Mouse (Mus musculus): ENCODE measurements around the gene Lcn10.
A peak's percentile ranks its signal among the peaks of the same experiment; 100 is the strongest.
"Not testable (repeated sequence)": the region's sequence is repeated elsewhere in the genome, so short reads cannot be mapped to it uniquely, and the experiment has no call there.

Gene Lcn10

GRCm38 (mm10) chr2:25682426-25682825 lies at the start of gene Lcn10:
TSS of gene Lcn10 (plus strand) at chr2:25682726.
- DNase-seq (ENCODE audit: extremely low spot score, low spot score) = no peak

- no peak for DNase-seq (ENCODE audit: extremely low spot score, low spot score)
Measured at GRCm38 (mm10) chr2:25633616-25634015, 48.9 kb upstream of the Lcn10 start.

- DNase-seq (ENCODE audit: extremely low spot score, low spot score) = no peak
Measured at GRCm38 (mm10) chr2:25634046-25634445, 48.5 kb upstream of the Lcn10 start.

- DNase-seq (ENCODE audit: extremely low spot score, low spot score) = peak; percentile 55
Measured at GRCm38 (mm10) chr2:25639890-25640289, 42.6 kb upstream of the Lcn10 start.

- DNase-seq (ENCODE audit: extremely low spot score, low spot score) = no peak
Measured at GRCm38 (mm10) chr2:25652902-25653301, 29.6 kb upstream of the Lcn10 start, which contains the start of gene Lcn8. TSS of gene Lcn8 (plus strand) at chr2:25653120.

GRCm38 (mm10) chr2:25654502-25654901 lies 28.0 kb upstream of the Lcn10 start:
- no peak for DNase-seq (ENCODE audit: extremely low spot score, low spot score)

- no peak for DNase-seq (ENCODE audit: extremely low spot score, low spot score)
Measured at GRCm38 (mm10) chr2:25656691-25657090, 25.8 kb upstream of the Lcn10 start.

- no peak for DNase-seq (ENCODE audit: extremely low spot score, low spot score)
Measured at GRCm38 (mm10) chr2:25657246-25657645, 25.3 kb upstream of the Lcn10 start.

- no peak for DNase-seq (ENCODE audit: extremely low spot score, low spot score)
Measured at GRCm38 (mm10) chr2:25657652-25658051, 24.9 kb upstream of the Lcn10 start, which contains the start of gene Lcn5. TSS of gene Lcn5 (plus strand) at chr2:25657952.

- DNase-seq (ENCODE audit: extremely low spot score, low spot score) = no peak
Measured at GRCm38 (mm10) chr2:25660279-25660678, 22.2 kb upstream of the Lcn10 start.

- no peak for DNase-seq (ENCODE audit: extremely low spot score, low spot score)
Measured at GRCm38 (mm10) chr2:25661245-25661970, 21.1 kb upstream of the Lcn10 start.

- peak; percentile 50 for DNase-seq (ENCODE audit: extremely low spot score, low spot score)
Measured at GRCm38 (mm10) chr2:25663511-25663910, 19.0 kb upstream of the Lcn10 start.

GRCm38 (mm10) chr2:25664125-25664524 lies 18.4 kb upstream of the Lcn10 start:
- DNase-seq (ENCODE audit: extremely low spot score, low spot score) = no peak

GRCm38 (mm10) chr2:25666516-25666915 lies 16.0 kb upstream of the Lcn10 start:
- no peak for DNase-seq (ENCODE audit: extremely low spot score, low spot score)

GRCm38 (mm10) chr2:25676486-25676885 lies 6.0 kb upstream of the Lcn10 start, which contains the start of gene Lcn6:
TSS of gene Lcn6 (plus strand) at chr2:25676786.
- DNase-seq (ENCODE audit: extremely low spot score, low spot score) = no peak

- no peak for DNase-seq (ENCODE audit: extremely low spot score, low spot score)
Measured at GRCm38 (mm10) chr2:25679559-25679958, 3.0 kb upstream of the Lcn10 start.

GRCm38 (mm10) chr2:25686941-25687340 lies 4.4 kb downstream of the Lcn10 start:
- no peak for DNase-seq (ENCODE audit: extremely low spot score, low spot score)

GRCm38 (mm10) chr2:25694605-25695004 lies 12.1 kb downstream of the Lcn10 start:
- DNase-seq (ENCODE audit: extremely low spot score, low spot score) = peak; percentile 70

- DNase-seq (ENCODE audit: extremely low spot score, low spot score) = no peak
Measured at GRCm38 (mm10) chr2:25696951-25697350, 14.4 kb downstream of the Lcn10 start.

- no peak for DNase-seq (ENCODE audit: extremely low spot score, low spot score)
Measured at GRCm38 (mm10) chr2:25698696-25699095, 16.2 kb downstream of the Lcn10 start.

- not testable (repeated sequence) for DNase-seq (ENCODE audit: extremely low spot score, low spot score)
Measured at GRCm38 (mm10) chr2:25699743-25700142, 17.2 kb downstream of the Lcn10 start, which contains the start of gene Obp2a. TSS of gene Obp2a (plus strand) at chr2:25700043.

GRCm38 (mm10) chr2:25701001-25701400 lies 18.5 kb downstream of the Lcn10 start:
- no peak for DNase-seq (ENCODE audit: extremely low spot score, low spot score)

- no peak for DNase-seq (ENCODE audit: extremely low spot score, low spot score)
Measured at GRCm38 (mm10) chr2:25703706-25704105, 21.2 kb downstream of the Lcn10 start.
